21 mouse cellular contexts compared by ENCODE assay signal in genomic region chr17:65777461-65777860, GRCm38 (mm10). TPM values are rescaled to one million over a fixed set of nuclear protein-coding genes. Genes with fewer than 3 reads are reported as not detected.
DNase-seq lines count a peak whose midpoint lies in the region; ATAC-seq and TF ChIP-seq lines count a peak whose summit lies in the region.
"Had no signal": no experiment of that assay in that cellular context is flagged by ENCODE, and none has a peak within 500 bp of the region (broad histone marks: within the 10 kb centered on the region; RNA-seq: fewer than 3 reads in every experiment).

No protein-coding gene starts in this region.

- DNase-seq in liver, embryonic 13.5 days, result no peak
- DNase-seq in liver, postnatal 0 days, result no peak
- peak; percentile 86 for DNase-seq in R1 (ENCODE audit: low read depth, low spot score)
- DNase-seq in limb, embryonic 10.5 days (ENCODE audit: low spot score), result no peak
- DNase-seq: adrenal gland, postnatal 10 days; cerebellum, adult 11 months; cerebellum, adult 8-10 months; cerebellum, postnatal 14 days; embryo, embryonic 11 days; gastrocnemius, postnatal 10 days; heart, adult 2 months had no signal

- no peak overlapping the region for H3K4me2 ChIP-seq in liver, embryonic 13.5 days
- H3K4me2 ChIP-seq in liver, postnatal 0 days (ENCODE audit: low read depth, low read length), result no peak overlapping the region
- H3K4me2 ChIP-seq: embryonic facial prominence, embryonic 15.5 days; forebrain, embryonic 15.5 days; heart, embryonic 12.5 days; hindbrain, embryonic 15.5 days had no signal

- H3K4me3 ChIP-seq in liver, embryonic 13.5 days (replicated peaks), result no peak overlapping the region
- H3K4me3 ChIP-seq in liver, postnatal 0 days (ENCODE audit: low read depth, low read length), result no peak overlapping the region
- peak overlapping the region; percentile 33; the same call in 1 of the 2 replicates for H3K4me3 ChIP-seq in E14TG2a.4 (replicated peaks; ENCODE audit: low read length)
- H3K4me3 ChIP-seq in small intestine, adult 2 months (ENCODE audit: low read depth, low read length), result no peak overlapping the region
- no peak overlapping the region for H3K4me3 ChIP-seq in limb, embryonic 10.5 days
- H3K4me3 ChIP-seq: embryonic facial prominence, embryonic 15.5 days; erythroblast, embryonic 14.5 days; forebrain, embryonic 15.5 days; heart, adult 2 months; heart, embryonic 12.5 days; hindbrain, embryonic 15.5 days had no signal

- 63% methylated on average over 4 of the region's 4 CpGs for WGBS in liver, embryonic 13.5 days (ENCODE audit: insufficient replicate concordance)
- WGBS in liver, postnatal 0 days (ENCODE audit: insufficient replicate concordance), result 86% methylated on average over 4 of the region's 4 CpGs
- WGBS in small intestine, adult 2 months, result 57% methylated on average over 4 of the region's 4 CpGs
- 93% methylated on average over 4 of the region's 4 CpGs for WGBS in limb, embryonic 10.5 days

- H3K27ac ChIP-seq in liver, embryonic 13.5 days, result no peak overlapping the region
- no peak overlapping the region for H3K27ac ChIP-seq in liver, postnatal 0 days (ENCODE audit: low read depth)
- peak overlapping the region; percentile 89 for H3K27ac ChIP-seq in small intestine, adult 2 months (ENCODE audit: insufficient read depth, low read depth, low read length)
- H3K27ac ChIP-seq in limb, embryonic 10.5 days, result no peak overlapping the region
- H3K27ac ChIP-seq: embryonic facial prominence, embryonic 15.5 days; forebrain, embryonic 15.5 days; heart, adult 2 months; hindbrain, embryonic 15.5 days had no signal

- no peak for TF ChIP-seq CTCF in liver, postnatal 0 days (IDR thresholded peaks at IDR 0.05; ENCODE audit: low read depth)
- TF ChIP-seq CTCF in E14TG2a.4 (conservative IDR thresholded peaks at IDR 0.05; ENCODE audit: low read length), result no peak
- no peak for TF ChIP-seq CTCF in small intestine, adult 2 months (IDR thresholded peaks at IDR 0.05; ENCODE audit: extremely low read depth, insufficient read length, insufficient replicate concordance, low read depth, low read length)

- peak; percentile 28; the same call in 1 of the 2 replicates for ATAC-seq in liver, embryonic 13.5 days (ENCODE audit: low read depth)
- no peak for ATAC-seq in liver, postnatal 0 days
- ATAC-seq in frontal cortex, adult (ENCODE audit: low TSS enrichment), result no peak
- ATAC-seq: forebrain, embryonic 15.5 days; inflammation-experienced regulatory T-cells, adult 6 months; Patski had no signal

- peaks cover 40% of the 10 kb centered on the region for H3K27me3 ChIP-seq in liver, embryonic 13.5 days
- peaks cover 2% of the 10 kb centered on the region for H3K27me3 ChIP-seq in liver, postnatal 0 days (ENCODE audit: insufficient read depth, low read length)
- H3K27me3 ChIP-seq in E14TG2a.4 (ENCODE audit: insufficient read depth, low read length), result peaks cover 7% of the 10 kb centered on the region
- H3K27me3 ChIP-seq in small intestine, adult 2 months (ENCODE audit: control insufficient read depth, insufficient read depth, low read length), result no peaks in the 10 kb centered on the region
- H3K27me3 ChIP-seq in limb, embryonic 10.5 days (ENCODE audit: low read depth, poor library complexity, severe bottlenecking), result no peaks in the 10 kb centered on the region
- H3K27me3 ChIP-seq: embryonic facial prominence, embryonic 15.5 days; forebrain, embryonic 15.5 days; heart, embryonic 12.5 days; hindbrain, embryonic 15.5 days; Patski had no signal

- TF ChIP-seq POLR2A in small intestine, adult 2 months (IDR thresholded peaks at IDR 0.05; ENCODE audit: low read depth, low read length), result no peak

- peaks cover 19% of the 10 kb centered on the region for H3K4me1 ChIP-seq in liver, embryonic 13.5 days (replicated peaks)
- peaks cover 21% of the 10 kb centered on the region for H3K4me1 ChIP-seq in liver, postnatal 0 days (ENCODE audit: insufficient read depth)
- H3K4me1 ChIP-seq in E14TG2a.4 (replicated peaks; ENCODE audit: low read depth, low read length), result peaks cover 88% of the 10 kb centered on the region
- peaks cover 26% of the 10 kb centered on the region for H3K4me1 ChIP-seq in small intestine, adult 2 months (ENCODE audit: control insufficient read depth, insufficient read depth, insufficient read length, low read length)
- H3K4me1 ChIP-seq in limb, embryonic 10.5 days, result peaks cover 30% of the 10 kb centered on the region

- no peak overlapping the region for H3K9ac ChIP-seq in liver, embryonic 13.5 days
- no peak overlapping the region for H3K9ac ChIP-seq in liver, postnatal 0 days (replicated peaks)
- H3K9ac ChIP-seq: embryonic facial prominence, embryonic 15.5 days; forebrain, embryonic 15.5 days; heart, embryonic 12.5 days; hindbrain, embryonic 15.5 days had no signal

- H3K36me3 ChIP-seq in liver, embryonic 13.5 days, result no peaks in the 10 kb centered on the region
- no peaks in the 10 kb centered on the region for H3K36me3 ChIP-seq in liver, postnatal 0 days (replicated peaks; ENCODE audit: insufficient read depth, low read length)
- no peaks in the 10 kb centered on the region for H3K36me3 ChIP-seq in E14TG2a.4 (ENCODE audit: insufficient read depth, low read length)
- H3K36me3 ChIP-seq in small intestine, adult 2 months (ENCODE audit: control insufficient read depth, insufficient read depth, low read length), result no peaks in the 10 kb centered on the region
- H3K36me3 ChIP-seq in limb, embryonic 10.5 days, result no peaks in the 10 kb centered on the region
- H3K36me3 ChIP-seq: embryonic facial prominence, embryonic 15.5 days; forebrain, embryonic 15.5 days; heart, embryonic 12.5 days; hindbrain, embryonic 15.5 days had no signal

- no peak for TF ChIP-seq EP300 in liver, postnatal 0 days (IDR thresholded peaks at IDR 0.05; ENCODE audit: low read depth)

- no peaks in the 10 kb centered on the region for H3K9me3 ChIP-seq in liver, embryonic 13.5 days (replicated peaks)
- H3K9me3 ChIP-seq in liver, postnatal 0 days (ENCODE audit: low read length), result no peaks in the 10 kb centered on the region
- no peaks in the 10 kb centered on the region for H3K9me3 ChIP-seq in E14TG2a.4 (ENCODE audit: low read length)
- H3K9me3 ChIP-seq in limb, embryonic 10.5 days (replicated peaks), result no peaks in the 10 kb centered on the region
- H3K9me3 ChIP-seq: embryonic facial prominence, embryonic 15.5 days; forebrain, embryonic 15.5 days; heart, embryonic 12.5 days; hindbrain, embryonic 15.5 days had no signal

RNA-seq across cellular contexts. Expression of gene Rab31, which starts 4.9 kb away (rescaled TPM):
- 4.5 and 5.3 TPM in 2 replicates for polyA plus RNA-seq in liver, embryonic 13.5 days (2015; fragmentation: Nextera tagmentation; extraction: Ambion mirVana)
- polyA plus RNA-seq in liver, postnatal 0 days (2015; fragmentation: Nextera tagmentation; extraction: Ambion mirVana), result 6.5 and 7.2 TPM in 2 replicates
- 4.6 and 7.8 TPM in 2 replicates for polyA plus RNA-seq in small intestine, adult 2 months (2012; rRNA removed)
- polyA plus RNA-seq in limb, embryonic 10.5 days (2016; fragmentation: Nextera tagmentation; extraction: Ambion mirVana), result 51.7 and 52.3 TPM in 2 replicates
- polyA plus RNA-seq: erythroblast, embryonic 14.5 days had no signal

RNA-seq across cellular contexts. Expression of gene Ppp4r1, which starts 4.9 kb away (rescaled TPM):
- 10.1 and 12.2 TPM in 2 replicates for polyA plus RNA-seq in liver, embryonic 13.5 days (2015; fragmentation: Nextera tagmentation; extraction: Ambion mirVana)
- polyA plus RNA-seq in liver, postnatal 0 days (2015; fragmentation: Nextera tagmentation; extraction: Ambion mirVana), result 8.0 TPM in 2 replicates
- 26.2 and 57.7 TPM in 2 replicates for polyA plus RNA-seq in small intestine, adult 2 months (2012; rRNA removed)
- 65.1 and 67.5 TPM in 2 replicates for polyA plus RNA-seq in limb, embryonic 10.5 days (2016; fragmentation: Nextera tagmentation; extraction: Ambion mirVana)
